Mouse (Mus musculus) brain, embryonic 14.5 days (tissue): ENCODE data around the gene Cd70. TPM values are rescaled to one million over a fixed set of nuclear protein-coding genes. Genes with fewer than 3 reads are reported as not detected.
A peak's percentile ranks its signal among the peaks of the same experiment; 100 is the strongest.

ENCODE experiments used
- DNase-seq: peaks from one replicate; pipeline ENCODE4 v3.0.0-alpha.2; 2011; ENCODE audit warnings: low read depth
- CTCF ChIP-seq: fragments of 200-500 bp; IDR thresholded peaks from 2 replicates; pipeline ENCODE4 v1.5.1; 2012; ENCODE audit warnings: inconsistent platforms, mild to moderate bottlenecking, moderate library complexity, borderline replicate concordance; ENCODE audit not compliant: insufficient read depth, insufficient read length; ENCODE audit errors: extremely low read depth
- POLR2A ChIP-seq: fragments of 200-500 bp; IDR thresholded peaks from 2 replicates; pipeline ENCODE4 v1.6.1; 2012; ENCODE audit warnings: mild to moderate bottlenecking, inconsistent platforms, borderline replicate concordance; ENCODE audit not compliant: poor library complexity, insufficient read depth, insufficient read length, severe bottlenecking; ENCODE audit errors: extremely low read depth
- polyA plus RNA-seq: library from polyadenylated mRNA; depleted of rRNA; stranded (reverse); fragments of >200 nt; gene quantifications from 2 replicates; pipeline ENCODE4 v1.2.3, GENCODE M21; 2012; rRNA removed

Cd70 gene
- 0.55 and 0.82 TPM in 2 replicates for polyA plus RNA-seq

DNA sequence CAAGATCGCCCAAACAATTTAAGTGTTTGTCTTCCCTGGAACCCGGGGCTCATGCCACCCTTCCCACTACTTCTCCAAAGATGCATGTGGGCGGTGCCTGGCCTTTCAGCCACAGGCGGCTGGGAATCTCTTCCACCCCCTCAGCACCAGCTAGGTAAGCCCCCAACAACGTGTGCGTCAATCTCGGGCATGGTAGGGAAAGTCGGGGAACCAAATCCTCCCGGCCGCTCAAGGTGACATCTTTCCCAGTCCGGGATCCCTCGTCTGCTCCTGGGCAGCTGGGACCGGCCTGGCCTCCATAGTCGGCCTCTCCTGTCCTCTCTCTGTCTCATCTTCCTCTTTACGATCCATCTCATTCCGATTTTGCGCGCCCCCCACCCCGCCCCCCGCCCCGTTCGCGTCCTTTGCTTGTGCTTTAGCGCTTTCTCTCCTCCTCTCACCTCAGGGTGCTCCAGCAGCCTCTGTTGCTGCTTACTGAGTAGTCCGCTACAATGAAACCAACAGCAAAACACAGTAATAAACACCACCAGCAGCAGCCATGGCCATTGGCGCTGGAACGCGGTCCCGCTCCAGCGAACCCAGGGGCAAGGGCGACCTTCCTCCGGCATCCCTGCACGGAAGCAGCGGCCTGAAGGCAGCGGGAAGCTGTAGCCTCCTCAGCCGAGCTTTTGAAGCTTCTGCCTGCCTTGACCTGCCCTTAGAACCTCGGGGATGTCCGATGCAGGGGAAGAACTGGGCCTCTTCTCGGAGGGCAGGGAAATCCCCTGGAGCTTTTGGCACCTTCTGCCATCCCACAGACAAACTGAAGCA lies at the start of gene Cd70:
Gene Cd70, minus strand, starts transcription at position 784 of the 810 bp plus-strand sequence.
- DNase-seq: peak; percentile 25
- no peak for TF ChIP-seq POLR2A
- no peak for TF ChIP-seq CTCF

DNA sequence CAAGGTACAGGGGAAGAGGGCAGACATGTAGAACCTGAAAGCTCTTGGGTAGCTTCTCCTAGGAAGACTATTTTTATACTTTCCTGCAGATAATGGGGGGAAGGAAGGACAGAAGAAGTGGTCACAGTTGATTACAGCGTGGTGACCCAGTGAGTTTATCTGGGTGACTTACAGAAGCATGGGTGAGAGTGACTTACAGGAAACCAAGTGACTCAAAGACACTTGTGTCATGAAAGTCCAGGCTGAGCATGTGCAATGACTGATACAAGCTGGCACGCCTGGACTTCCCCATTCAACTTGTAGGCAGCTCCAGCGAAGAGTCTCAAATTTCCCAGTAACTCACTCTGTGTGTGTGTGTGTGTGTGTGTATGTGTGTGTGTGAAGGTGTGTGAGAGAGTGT lies 48.7 kb upstream of the Cd70 start:
- no peak for DNase-seq
- TF ChIP-seq CTCF (no peak), POLR2A (no peak)

GRCm38 (mm10) chr17:57195326-57196010 lies 45.9 kb upstream of the Cd70 start:
- TF ChIP-seq POLR2A: no peak
- TF ChIP-seq CTCF: no peak
- no peak for DNase-seq

DNA sequence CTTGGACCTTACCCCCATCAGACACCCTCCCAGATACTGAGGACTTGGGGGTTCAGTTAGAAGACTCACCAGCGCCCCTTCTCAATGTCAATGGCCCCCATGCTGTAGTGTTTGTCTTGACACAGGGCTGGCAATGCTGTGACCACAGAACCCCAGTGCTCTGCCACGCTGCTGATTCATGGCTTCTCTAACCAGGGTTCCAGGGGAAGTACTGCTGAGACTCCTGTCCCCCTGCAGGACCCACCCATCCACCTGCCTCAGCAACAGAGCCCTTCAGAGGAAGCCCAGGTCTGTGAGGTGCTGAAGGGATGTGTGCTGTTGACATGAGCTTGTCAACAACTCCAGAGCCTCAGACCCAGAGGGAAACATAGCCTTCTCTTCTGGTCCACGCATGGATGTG lies 45.2 kb upstream of the Cd70 start:
- TF ChIP-seq POLR2A: no peak
- no peak for TF ChIP-seq CTCF
- no peak for DNase-seq

GRCm38 (mm10) chr17:57194041-57194507 lies 44.5 kb upstream of the Cd70 start, which contains the start of gene Tnfsf14:
Tnfsf14 (minus strand) TSS chr17:57194177.
- no peak for DNase-seq

GRCm38 (mm10) chr17:57188510-57189192 lies 39.1 kb upstream of the Cd70 start:
- TF ChIP-seq POLR2A: no peak
- no peak for DNase-seq

More at GRCm38 (mm10) chr17:57194041-57194507, 44.5 kb upstream of the Cd70 start, which contains the start of gene Tnfsf14:
- TF ChIP-seq CTCF (no peak), POLR2A (no peak)

GRCm38 (mm10) chr17:57185641-57186040 lies 36.1 kb upstream of the Cd70 start:
- no peak for DNase-seq
- TF ChIP-seq POLR2A: no peak
- TF ChIP-seq CTCF: no peak

DNA sequence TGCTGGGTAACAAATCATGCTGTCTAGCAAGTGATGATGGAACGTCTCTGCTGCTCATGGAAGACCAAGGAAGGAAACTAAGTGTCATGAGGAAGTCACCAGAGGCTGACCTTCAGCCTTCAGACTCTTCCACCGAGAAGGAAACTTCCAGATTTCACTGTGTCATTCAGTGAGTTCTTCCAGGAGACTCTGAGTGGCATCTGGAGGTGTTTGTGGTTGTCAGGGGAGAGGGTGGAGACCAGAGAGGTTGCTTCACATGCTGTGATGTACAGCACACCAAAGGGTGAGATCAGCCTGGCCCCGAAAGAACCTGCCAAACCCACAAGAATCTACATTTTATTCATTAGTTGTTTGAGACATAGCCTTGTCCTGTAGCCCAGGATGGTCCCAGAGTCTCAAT lies 33.3 kb upstream of the Cd70 start:
- DNase-seq: no peak
- no peak for TF ChIP-seq CTCF
- no peak for TF ChIP-seq POLR2A

GRCm38 (mm10) chr17:57180363-57180762 lies 30.8 kb upstream of the Cd70 start:
- peak; percentile 8 for DNase-seq
- peak; percentile 40; the same call in 1 of the 2 replicates for TF ChIP-seq CTCF
- no peak for TF ChIP-seq POLR2A

DNA sequence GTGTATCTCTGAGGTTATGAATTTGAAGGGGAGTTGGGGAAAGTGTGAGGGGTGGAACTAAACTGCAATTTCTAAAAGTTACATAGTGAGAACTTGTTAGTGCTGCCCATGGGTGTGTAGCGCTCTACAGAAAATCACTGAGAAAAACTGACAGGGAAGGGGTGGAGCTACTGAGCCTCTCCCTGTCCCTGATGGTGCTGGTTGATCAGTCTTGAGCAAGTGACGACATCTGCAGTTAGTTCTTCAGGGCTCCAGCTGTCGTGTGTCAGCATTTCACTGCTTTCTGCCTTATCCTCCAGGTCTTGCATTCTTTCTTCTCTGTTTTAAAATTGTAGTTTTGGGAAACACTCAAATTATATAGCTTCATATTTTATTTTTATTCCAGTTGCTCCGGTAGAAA lies 23.8 kb upstream of the Cd70 start:
- TF ChIP-seq POLR2A (no peak), CTCF (no peak)
- no peak for DNase-seq

GRCm38 (mm10) chr17:57172378-57172777 lies 22.8 kb upstream of the Cd70 start:
- DNase-seq: no peak
- no peak for TF ChIP-seq POLR2A
- no peak for TF ChIP-seq CTCF

- TF ChIP-seq POLR2A (no peak), CTCF (no peak)
- no peak for DNase-seq
Measured at GRCm38 (mm10) chr17:57170616-57171260, 21.2 kb upstream of the Cd70 start.
